Comparison of ENCODE assay signal across 6 mouse cellular contexts in the genomic region with DNA sequence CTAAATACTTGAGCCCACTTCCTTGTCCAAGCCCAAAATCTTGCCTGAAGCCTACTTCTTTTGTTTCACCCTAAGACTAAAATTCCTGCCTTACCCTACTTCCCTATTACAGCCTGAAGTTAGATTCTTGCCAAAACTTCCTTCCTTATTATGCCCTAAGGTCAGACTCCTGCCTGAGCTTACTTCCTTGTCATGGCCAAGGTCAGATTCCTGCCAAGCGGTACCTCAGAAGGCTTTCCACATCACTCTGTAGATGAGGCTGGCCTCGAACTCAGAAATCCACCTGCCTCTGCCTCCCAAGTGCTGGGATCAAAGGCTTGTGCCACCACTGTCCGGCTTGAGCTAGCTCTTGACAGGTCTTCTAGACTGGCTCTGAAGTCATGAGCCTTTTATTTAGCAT. TPM values are rescaled to one million over a fixed set of nuclear protein-coding genes. Genes with fewer than 3 reads are reported as not detected.
DNase-seq lines count a peak whose midpoint lies in the region; ATAC-seq lines count a peak whose summit lies in the region.
"Not testable (repeated sequence)": the region's sequence is repeated elsewhere in the genome, so short reads cannot be mapped to it uniquely, and the experiment has no call there.

No protein-coding gene starts in this region.

- H3K27ac ChIP-seq in ES-E14 (ENCODE audit: insufficient read depth, low read depth, low read length, poor library complexity, severe bottlenecking); intestine, embryonic 16.5 days (ENCODE audit: low read length): not testable (repeated sequence)

- H3K4me2 ChIP-seq in intestine, embryonic 16.5 days (ENCODE audit: low read depth, low read length), result not testable (repeated sequence)

- not testable (repeated sequence) for H3K9me3 ChIP-seq in ES-E14 (ENCODE audit: control insufficient read depth, insufficient read depth, low read depth, low read length); intestine, embryonic 16.5 days (ENCODE audit: control insufficient read depth, low read length)

- peak; percentile 68 for ATAC-seq in granulocyte monocyte progenitor cell, adult 5-6 weeks (replicated peaks; ENCODE audit: poor library complexity, severe bottlenecking)
- ATAC-seq in intestine, embryonic 16.5 days, result peak; percentile 23; the same call in 1 of the 2 replicates
- ATAC-seq in megakaryocyte progenitor cell, adult 5-6 weeks (replicated peaks; ENCODE audit: poor library complexity), result peak; percentile 60

- in situ Hi-C loops in ES-E14 (cut with MboI; ENCODE audit: low sequenced_read_pairs in 2 of 2, unreplicated experiment in 2 of 2), result not testable (repeated sequence)

- 89% methylated on average over 3 of the region's 3 CpGs for WGBS in intestine, embryonic 16.5 days

- DNase-seq in 416B (ENCODE audit: low read depth) (peak; percentile 41), ES-E14 (ENCODE audit: low read depth, low spot score) (peak; percentile 8), R1 (ENCODE audit: low read depth, low spot score) (peak; percentile 56)

- not testable (repeated sequence) for H3K9ac ChIP-seq in ES-E14 (ENCODE audit: insufficient read depth, low read depth, low read length, poor library complexity, severe bottlenecking); intestine, embryonic 16.5 days (ENCODE audit: low read depth, low read length)

- H3K4me1 ChIP-seq in ES-E14 (ENCODE audit: control insufficient read depth in 2 of 2, insufficient read depth in 2 of 2, low read length in 2 of 2, poor library complexity in 1 of 2); intestine, embryonic 16.5 days (ENCODE audit: control insufficient read depth, insufficient read depth, low read length): not testable (repeated sequence)

- H3K4me3 ChIP-seq in ES-E14 (ENCODE audit: insufficient read depth in 1 of 2, low read depth in 1 of 2, low read length in 2 of 2, poor library complexity in 1 of 2, severe bottlenecking in 1 of 2); intestine, embryonic 16.5 days (ENCODE audit: low read length): not testable (repeated sequence)

- H3K27me3 ChIP-seq in intestine, embryonic 16.5 days (replicated peaks; ENCODE audit: control insufficient read depth, insufficient read depth, low read length), result not testable (repeated sequence)

- peaks cover 10% of the 10 kb centered on the region for H3K36me3 ChIP-seq in ES-E14 (ENCODE audit: control insufficient read depth, insufficient read depth, low read length, poor library complexity, severe bottlenecking)
- H3K36me3 ChIP-seq in intestine, embryonic 16.5 days (ENCODE audit: control insufficient read depth, insufficient read depth, low read length), result peaks cover 15% of the 10 kb centered on the region

RNA-seq across cellular contexts. Expression of a gene that starts 32.7 kb away (rescaled TPM):
- 39.7 and 40.7 TPM in 2 replicates for total RNA-seq in ES-E14 (2012; rRNA removed)
- total RNA-seq in granulocyte monocyte progenitor cell, adult 5-6 weeks (2014; fragmentation: Nextera tagmentation), result 76.1 and 128 TPM in 2 replicates
- total RNA-seq in granulocyte monocyte progenitor cell, adult 5-6 weeks (2017), result 51.8 and 65.0 TPM in 2 replicates
- polyA plus RNA-seq in intestine, embryonic 16.5 days (2015; fragmentation: Nextera tagmentation; extraction: Ambion mirVana), result 45.4 and 47.2 TPM in 2 replicates
- total RNA-seq in megakaryocyte progenitor cell, adult 5-6 weeks (2015), result 62.3 and 96.1 TPM in 2 replicates
- 41.4 and 57.9 TPM in 2 replicates for total RNA-seq in megakaryocyte progenitor cell, adult 5-6 weeks (2017)

RNA-seq across cellular contexts. Expression of a gene that starts 38.8 kb away (rescaled TPM):
- 0.63 and 2.6 TPM in 2 replicates for total RNA-seq in ES-E14 (2012; rRNA removed)
- total RNA-seq in granulocyte monocyte progenitor cell, adult 5-6 weeks (2014; fragmentation: Nextera tagmentation), result not detected in 2 replicates
- not detected in 2 replicates for total RNA-seq in granulocyte monocyte progenitor cell, adult 5-6 weeks (2017)
- 2.0 and 2.7 TPM in 2 replicates for polyA plus RNA-seq in intestine, embryonic 16.5 days (2015; fragmentation: Nextera tagmentation; extraction: Ambion mirVana)
- total RNA-seq in megakaryocyte progenitor cell, adult 5-6 weeks (2015), result not detected in 2 replicates
- 0.14 TPM in 1 of 2 replicates, not detected in the other for total RNA-seq in megakaryocyte progenitor cell, adult 5-6 weeks (2017)

RNA-seq across cellular contexts. Expression of a gene that starts 50.2 kb away (rescaled TPM):
- total RNA-seq in ES-E14 (2012; rRNA removed), result 1.9 and 6.2 TPM in 2 replicates
- not detected in 2 replicates for total RNA-seq in granulocyte monocyte progenitor cell, adult 5-6 weeks (2014; fragmentation: Nextera tagmentation)
- total RNA-seq in granulocyte monocyte progenitor cell, adult 5-6 weeks (2017), result 0.26 TPM in 1 of 2 replicates, not detected in the other
- 9.8 and 11.5 TPM in 2 replicates for polyA plus RNA-seq in intestine, embryonic 16.5 days (2015; fragmentation: Nextera tagmentation; extraction: Ambion mirVana)
- not detected in 2 replicates for total RNA-seq in megakaryocyte progenitor cell, adult 5-6 weeks (2015)
- total RNA-seq in megakaryocyte progenitor cell, adult 5-6 weeks (2017), result not detected in 2 replicates
